Mouse (Mus musculus) limb, embryonic 12.5 days (tissue): ENCODE measurements around the gene Fam168b. TPM values are rescaled to one million over a fixed set of nuclear protein-coding genes. Genes with fewer than 3 reads are reported as not detected.

Experiments
- ATAC-seq: fragments of 200-750 bp; cut with Nextera tagmentation; 2 replicates; pipeline ENCODE4 v1.8.0; 2017; ENCODE audit warnings: low read depth, moderate TSS enrichment; ENCODE audit not compliant: insufficient number of reproducible peaks, insufficient read depth, low FRiP score, low TSS enrichment
- H3K27ac ChIP-seq: fragments of 300-500 bp; sonication (generic); 2 replicates; pipeline ENCODE4 v1.5.1; 2016; ENCODE audit warnings: mild to moderate bottlenecking, moderate library complexity
- H3K27me3 ChIP-seq: fragments of 300-500 bp; sonication (generic); 2 replicates; pipeline ENCODE4 v1.6.1; 2016; ENCODE audit warnings: mild to moderate bottlenecking, moderate library complexity
- H3K36me3 ChIP-seq: fragments of 300-500 bp; sonication (generic); 2 replicates; pipeline ENCODE4 v1.6.1; 2016; ENCODE audit warnings: mild to moderate bottlenecking, moderate library complexity
- H3K4me1 ChIP-seq: fragments of 300-500 bp; sonication (generic); replicated peaks from 2 replicates; pipeline ENCODE4 v1.6.1; 2016
- H3K4me2 ChIP-seq: fragments of 300-500 bp; sonication (generic); 2 replicates; pipeline ENCODE4 v1.6.1; 2016; ENCODE audit warnings: mild to moderate bottlenecking, moderate library complexity
- H3K4me3 ChIP-seq: fragments of 300-500 bp; sonication (generic); replicated peaks from 2 replicates; pipeline ENCODE4 v1.5.1; 2016; ENCODE audit warnings: mild to moderate bottlenecking
- H3K9ac ChIP-seq: fragments of 300-500 bp; sonication (generic); replicated peaks from 2 replicates; pipeline ENCODE4 v1.6.1; 2016; ENCODE audit warnings: mild to moderate bottlenecking, moderate library complexity
- H3K9me3 ChIP-seq: fragments of 300-500 bp; sonication (generic); 2 replicates; pipeline ENCODE4 v1.6.1; 2016; ENCODE audit warnings: mild to moderate bottlenecking, moderate library complexity
- WGBS: fragments of 180-500 bp; shearing (Covaris S2); methylation state at CpG from one replicate; pipeline ENCODE4 v1.1.7; 2016; 5-methylcytosine and 5-hydroxymethylcytosine counted together
- polyA plus RNA-seq: library from polyadenylated mRNA; unstranded; fragments of >200 nt; fragmentation: Nextera tagmentation; extraction: Ambion mirVana; gene quantifications from 2 replicates; pipeline ENCODE4 v1.2.1, GENCODE M21; 2016

Gene Fam168b
- polyA plus RNA-seq: 133 and 140 TPM in 2 replicates

- 2% methylated on average over 59 of the region's 59 CpGs for WGBS
- peak; percentile 84 for ATAC-seq
- no peaks in the 10 kb centered on the region for H3K27me3 ChIP-seq
- peak within 1 kb of the TSS; percentile 97 for H3K27ac ChIP-seq
- H3K4me1 ChIP-seq: peaks cover 23% of the 10 kb centered on the region
- 0 out of 2 replicates have a peak, but pooled peaks cover 3% of the 10 kb centered on the region for H3K36me3 ChIP-seq
- H3K9ac ChIP-seq: peak within 1 kb of the TSS; percentile 94
- H3K4me3 ChIP-seq: peak within 1 kb of the TSS; percentile 67
- no peaks in the 10 kb centered on the region for H3K9me3 ChIP-seq
- H3K4me2 ChIP-seq: peak within 1 kb of the TSS; percentile 92
Measured at GRCm38 (mm10) chr1:34842887-34843618, at the start of gene Fam168b. Fam168b (minus strand) TSS chr1:34843065.

GRCm38 (mm10) chr1:34892466-34892865 lies 49.6 kb upstream of the Fam168b start:
- H3K4me2 ChIP-seq: no peak overlapping the region
- no peaks in the 10 kb centered on the region for H3K9me3 ChIP-seq
- no peak for ATAC-seq
- no peak overlapping the region for H3K9ac ChIP-seq
- no peaks in the 10 kb centered on the region for H3K4me1 ChIP-seq
- no peak overlapping the region for H3K27ac ChIP-seq
- no peak overlapping the region for H3K4me3 ChIP-seq
- no peaks in the 10 kb centered on the region for H3K36me3 ChIP-seq
- 73% methylated on average over 3 of the region's 3 CpGs for WGBS
- H3K27me3 ChIP-seq: peaks cover 12% of the 10 kb centered on the region; the same call in 1 of the 2 replicates

GRCm38 (mm10) chr1:34891559-34892289 lies 48.9 kb upstream of the Fam168b start:
- no peaks in the 10 kb centered on the region for H3K36me3 ChIP-seq
- no peak overlapping the region for H3K9ac ChIP-seq
- no peak overlapping the region for H3K4me2 ChIP-seq
- H3K27ac ChIP-seq: no peak overlapping the region
- peaks cover 12% of the 10 kb centered on the region; the same call in 1 of the 2 replicates for H3K27me3 ChIP-seq
- H3K4me3 ChIP-seq: no peak overlapping the region
- no peaks in the 10 kb centered on the region for H3K9me3 ChIP-seq
- H3K4me1 ChIP-seq: no peaks in the 10 kb centered on the region
- no peak for ATAC-seq
- 61% methylated on average over 14 of the region's 14 CpGs for WGBS

- no peaks in the 10 kb centered on the region for H3K36me3 ChIP-seq
- no peaks in the 10 kb centered on the region for H3K27me3 ChIP-seq
- H3K4me1 ChIP-seq: no peaks in the 10 kb centered on the region
- no peaks in the 10 kb centered on the region for H3K9me3 ChIP-seq
- H3K27ac ChIP-seq: no peak overlapping the region
- no peak for ATAC-seq
- H3K9ac ChIP-seq: no peak overlapping the region
- H3K4me2 ChIP-seq: no peak overlapping the region
- no peak overlapping the region for H3K4me3 ChIP-seq
Measured at GRCm38 (mm10) chr1:34883776-34884175, 40.9 kb upstream of the Fam168b start.

- H3K36me3 ChIP-seq: peaks cover 4% of the 10 kb centered on the region; the same call in 1 of the 2 replicates
- H3K4me2 ChIP-seq: no peak overlapping the region
- H3K4me1 ChIP-seq: no peaks in the 10 kb centered on the region
- no peak for ATAC-seq
- 78% methylated on average over 6 of the region's 6 CpGs for WGBS
- no peaks in the 10 kb centered on the region for H3K9me3 ChIP-seq
- no peak overlapping the region for H3K27ac ChIP-seq
- H3K4me3 ChIP-seq: no peak overlapping the region
- no peaks in the 10 kb centered on the region for H3K27me3 ChIP-seq
- H3K9ac ChIP-seq: no peak overlapping the region
Measured at GRCm38 (mm10) chr1:34879611-34880010, 36.7 kb upstream of the Fam168b start.

GRCm38 (mm10) chr1:34873551-34873950 lies 30.7 kb upstream of the Fam168b start:
- no peak for ATAC-seq
- Histone ChIP-seq H3K4me2 (no peak overlapping the region), H3K4me1 (no peaks in the 10 kb centered on the region), H3K27me3 (no peaks in the 10 kb centered on the region), H3K4me3 (no peak overlapping the region), H3K9me3 (no peaks in the 10 kb centered on the region), H3K36me3 (peaks cover 15% of the 10 kb centered on the region; the same call in 1 of the 2 replicates), H3K27ac (no peak overlapping the region), H3K9ac (no peak overlapping the region)
- WGBS: 83% methylated on average over 5 of the region's 5 CpGs

- Histone ChIP-seq H3K36me3 (peaks cover 15% of the 10 kb centered on the region; the same call in 1 of the 2 replicates), H3K4me3 (no peak overlapping the region), H3K9ac (no peak overlapping the region), H3K4me1 (no peaks in the 10 kb centered on the region), H3K4me2 (no peak overlapping the region), H3K9me3 (no peaks in the 10 kb centered on the region), H3K27me3 (no peaks in the 10 kb centered on the region), H3K27ac (no peak overlapping the region)
- WGBS: 93% methylated on average over 9 of the region's 9 CpGs
- no peak for ATAC-seq
Measured at GRCm38 (mm10) chr1:34871170-34871569, 28.3 kb upstream of the Fam168b start.

- Histone ChIP-seq H3K27me3 (no peaks in the 10 kb centered on the region), H3K4me3 (no peak overlapping the region), H3K36me3 (peaks cover 11% of the 10 kb centered on the region; the same call in 1 of the 2 replicates), H3K27ac (no peak overlapping the region), H3K9ac (no peak overlapping the region), H3K4me1 (no peaks in the 10 kb centered on the region), H3K4me2 (no peak overlapping the region), H3K9me3 (no peaks in the 10 kb centered on the region)
- ATAC-seq: no peak
- 96% methylated on average over 16 of the region's 16 CpGs for WGBS
Measured at GRCm38 (mm10) chr1:34869231-34869630, 26.4 kb upstream of the Fam168b start.

- Histone ChIP-seq H3K27me3 (no peaks in the 10 kb centered on the region), H3K4me1 (no peaks in the 10 kb centered on the region), H3K27ac (no peak overlapping the region), H3K4me2 (no peak overlapping the region), H3K36me3 (peaks cover 13% of the 10 kb centered on the region; the same call in 1 of the 2 replicates), H3K9ac (no peak overlapping the region), H3K9me3 (no peaks in the 10 kb centered on the region), H3K4me3 (no peak overlapping the region)
- ATAC-seq: peak; percentile 63; the same call in 1 of the 2 replicates
- 85% methylated on average over 8 of the region's 8 CpGs for WGBS
Measured at GRCm38 (mm10) chr1:34868391-34868790, 25.5 kb upstream of the Fam168b start.

GRCm38 (mm10) chr1:34867574-34867955 lies 24.7 kb upstream of the Fam168b start:
- Histone ChIP-seq H3K9ac (no peak overlapping the region), H3K4me1 (no peaks in the 10 kb centered on the region), H3K9me3 (no peaks in the 10 kb centered on the region), H3K27ac (no peak overlapping the region), H3K27me3 (no peaks in the 10 kb centered on the region), H3K4me2 (no peak overlapping the region), H3K36me3 (peaks cover 20% of the 10 kb centered on the region), H3K4me3 (no peak overlapping the region)
- ATAC-seq: no peak
- WGBS: 94% methylated on average over 5 of the region's 5 CpGs

- H3K9ac ChIP-seq: no peak overlapping the region
- no peak for ATAC-seq
- H3K4me2 ChIP-seq: no peak overlapping the region
- H3K36me3 ChIP-seq: peaks cover 22% of the 10 kb centered on the region
- no peaks in the 10 kb centered on the region for H3K27me3 ChIP-seq
- no peak overlapping the region for H3K27ac ChIP-seq
- no peaks in the 10 kb centered on the region for H3K9me3 ChIP-seq
- H3K4me3 ChIP-seq: no peak overlapping the region
- no peaks in the 10 kb centered on the region for H3K4me1 ChIP-seq
- WGBS: 57% methylated on average over 10 of the region's 10 CpGs
Measured at GRCm38 (mm10) chr1:34866815-34867573, 24.1 kb upstream of the Fam168b start.
